In genomic region chr2:154586405-154586804, GRCm38 (mm10) we compare ENCODE assay signal across 9 mouse cellular contexts. TPM values are rescaled to one million over a fixed set of nuclear protein-coding genes. Genes with fewer than 3 reads are reported as not detected.
DNase-seq lines count a peak whose midpoint lies in the region; ATAC-seq lines count a peak whose summit lies in the region.
"Had no signal": no experiment of that assay in that cellular context is flagged by ENCODE, and none has a peak within 500 bp of the region (broad histone marks: within the 10 kb centered on the region; RNA-seq: fewer than 3 reads in every experiment).

No protein-coding gene starts in this region.

- DNase-seq in forebrain, embryonic 11.5 days (ENCODE audit: low spot score) = peak; percentile 75
- no peak for DNase-seq in forebrain, embryonic 10.5 days (ENCODE audit: extremely low spot score, low spot score)
- DNase-seq in liver = peak; percentile 74
- peak; percentile 54 for DNase-seq in adipocyte (ENCODE audit: low spot score)
- peak; percentile 33 for DNase-seq in lung, postnatal 36 days
- no peak for DNase-seq in urinary bladder, adult 2 months (ENCODE audit: low spot score)
- no peak for DNase-seq in urinary bladder, postnatal 36 days (ENCODE audit: low spot score in 2 of 2)

- 68% methylated on average over 5 of the region's 5 CpGs for WGBS in forebrain, embryonic 11.5 days
- WGBS in forebrain, embryonic 10.5 days = 70% methylated on average over 5 of the region's 5 CpGs
- 60% methylated on average over 5 of the region's 5 CpGs for WGBS in liver, embryonic 12.5 days (ENCODE audit: insufficient replicate concordance)

- no peaks in the 10 kb centered on the region for H3K36me3 ChIP-seq in forebrain, embryonic 11.5 days (ENCODE audit: control insufficient read depth, insufficient read depth, low read length)
- no peaks in the 10 kb centered on the region; the same call in 1 of the 2 replicates for H3K36me3 ChIP-seq in forebrain, embryonic 10.5 days (replicated peaks)
- H3K36me3 ChIP-seq in liver, embryonic 12.5 days = peaks cover 21% of the 10 kb centered on the region

- no peaks in the 10 kb centered on the region for H3K27me3 ChIP-seq in forebrain, embryonic 11.5 days (ENCODE audit: control insufficient read depth, insufficient read depth, low read length)
- H3K27me3 ChIP-seq in forebrain, embryonic 10.5 days (ENCODE audit: poor library complexity, severe bottlenecking) = no peaks in the 10 kb centered on the region
- H3K27me3 ChIP-seq in liver, embryonic 12.5 days (replicated peaks) = 0 out of 2 replicates have a peak, but pooled peaks cover 4% of the 10 kb centered on the region

- no peak overlapping the region for H3K4me3 ChIP-seq in forebrain, embryonic 11.5 days (ENCODE audit: low read depth, low read length)
- H3K4me3 ChIP-seq in forebrain, embryonic 10.5 days = no peak overlapping the region
- H3K4me3 ChIP-seq in liver, embryonic 12.5 days = no peak overlapping the region
- H3K4me3 ChIP-seq: neural tube, embryonic 12.5 days had no signal

- no peak overlapping the region for H3K9ac ChIP-seq in forebrain, embryonic 11.5 days (ENCODE audit: low read length)
- no peak overlapping the region for H3K9ac ChIP-seq in liver, embryonic 12.5 days
- H3K9ac ChIP-seq: neural tube, embryonic 12.5 days had no signal

- H3K4me2 ChIP-seq in forebrain, embryonic 11.5 days (ENCODE audit: low read depth, low read length, severe bottlenecking) = no peak overlapping the region
- H3K4me2 ChIP-seq in liver, embryonic 12.5 days = no peak overlapping the region
- H3K4me2 ChIP-seq: neural tube, embryonic 12.5 days had no signal

- H3K9me3 ChIP-seq in forebrain, embryonic 11.5 days (ENCODE audit: control insufficient read depth, low read length) = no peaks in the 10 kb centered on the region
- H3K9me3 ChIP-seq in forebrain, embryonic 10.5 days = no peaks in the 10 kb centered on the region
- H3K9me3 ChIP-seq in liver, embryonic 12.5 days (replicated peaks) = no peaks in the 10 kb centered on the region
- H3K9me3 ChIP-seq: neural tube, embryonic 12.5 days had no signal

- no peak for ATAC-seq in forebrain, embryonic 11.5 days (replicated peaks; ENCODE audit: low FRiP score)
- ATAC-seq in liver, embryonic 12.5 days = no peak

- H3K4me1 ChIP-seq in forebrain, embryonic 11.5 days (replicated peaks; ENCODE audit: control insufficient read depth, insufficient read depth, low read length) = no peaks in the 10 kb centered on the region
- peaks cover 15% of the 10 kb centered on the region; the same call in 1 of the 2 replicates for H3K4me1 ChIP-seq in forebrain, embryonic 10.5 days
- H3K4me1 ChIP-seq in liver, embryonic 12.5 days = peaks cover 28% of the 10 kb centered on the region

- H3K27ac ChIP-seq in forebrain, embryonic 11.5 days (ENCODE audit: low read depth, low read length) = no peak overlapping the region
- no peak overlapping the region for H3K27ac ChIP-seq in forebrain, embryonic 10.5 days
- no peak overlapping the region for H3K27ac ChIP-seq in liver, embryonic 12.5 days
- H3K27ac ChIP-seq: neural tube, embryonic 12.5 days had no signal

RNA-seq across cellular contexts. Expression of gene E2f1, which starts 16.7 kb away (rescaled TPM):
- 17.6 and 18.6 TPM in 2 replicates for polyA plus RNA-seq in forebrain, embryonic 11.5 days (2014; fragmentation: Nextera tagmentation; extraction: Ambion mirVana)
- 27.8 and 28.6 TPM in 2 replicates for polyA plus RNA-seq in forebrain, embryonic 10.5 days (2016; fragmentation: Nextera tagmentation; extraction: Ambion mirVana)
- 27.0 and 27.4 TPM in 2 replicates for polyA plus RNA-seq in liver, embryonic 12.5 days (2016; fragmentation: Nextera tagmentation; extraction: Ambion mirVana)
- polyA plus RNA-seq in urinary bladder, adult 2 months (2012; rRNA removed) = 5.0 TPM in 2 replicates

RNA-seq across cellular contexts. Expression of gene Pxmp4, which starts 17.1 kb away (rescaled TPM):
- 10.0 and 10.6 TPM in 2 replicates for polyA plus RNA-seq in forebrain, embryonic 11.5 days (2014; fragmentation: Nextera tagmentation; extraction: Ambion mirVana)
- polyA plus RNA-seq in forebrain, embryonic 10.5 days (2016; fragmentation: Nextera tagmentation; extraction: Ambion mirVana) = 9.3 and 12.4 TPM in 2 replicates
- 24.5 and 26.1 TPM in 2 replicates for polyA plus RNA-seq in liver, embryonic 12.5 days (2016; fragmentation: Nextera tagmentation; extraction: Ambion mirVana)
- polyA plus RNA-seq in urinary bladder, adult 2 months (2012; rRNA removed) = 34.3 and 37.0 TPM in 2 replicates

RNA-seq across cellular contexts. Expression of gene Zfp341, which starts 26.7 kb away (rescaled TPM):
- polyA plus RNA-seq in forebrain, embryonic 11.5 days (2014; fragmentation: Nextera tagmentation; extraction: Ambion mirVana) = 1.5 and 2.1 TPM in 2 replicates
- polyA plus RNA-seq in forebrain, embryonic 10.5 days (2016; fragmentation: Nextera tagmentation; extraction: Ambion mirVana) = 0.93 and 1.2 TPM in 2 replicates
- 2.2 TPM in 2 replicates for polyA plus RNA-seq in liver, embryonic 12.5 days (2016; fragmentation: Nextera tagmentation; extraction: Ambion mirVana)
- polyA plus RNA-seq in urinary bladder, adult 2 months (2012; rRNA removed) = 3.6 and 3.7 TPM in 2 replicates

RNA-seq across cellular contexts. Expression of gene 4930519P11Rik, which starts 26.8 kb away (rescaled TPM):
- 1.0 TPM in 1 of 2 replicates, not detected in the other for polyA plus RNA-seq in forebrain, embryonic 11.5 days (2014; fragmentation: Nextera tagmentation; extraction: Ambion mirVana)
- polyA plus RNA-seq in forebrain, embryonic 10.5 days (2016; fragmentation: Nextera tagmentation; extraction: Ambion mirVana) = 0.34 and 0.53 TPM in 2 replicates
- polyA plus RNA-seq in liver, embryonic 12.5 days (2016; fragmentation: Nextera tagmentation; extraction: Ambion mirVana) = 0.45 TPM in 1 of 2 replicates, not detected in the other
- polyA plus RNA-seq in urinary bladder, adult 2 months (2012; rRNA removed) = 0.43 and 0.49 TPM in 2 replicates

RNA-seq across cellular contexts. Expression of gene Necab3, which starts 27.7 kb away (rescaled TPM):
- polyA plus RNA-seq in forebrain, embryonic 11.5 days (2014; fragmentation: Nextera tagmentation; extraction: Ambion mirVana) = 5.5 and 7.6 TPM in 2 replicates
- polyA plus RNA-seq in forebrain, embryonic 10.5 days (2016; fragmentation: Nextera tagmentation; extraction: Ambion mirVana) = 3.6 and 3.9 TPM in 2 replicates
- 1.0 and 1.3 TPM in 2 replicates for polyA plus RNA-seq in liver, embryonic 12.5 days (2016; fragmentation: Nextera tagmentation; extraction: Ambion mirVana)
- polyA plus RNA-seq in urinary bladder, adult 2 months (2012; rRNA removed) = 0.62 and 1.2 TPM in 2 replicates

Comparison
In these comparisons a context has a peak if more than half of its experiments do, and no peak if none do; other contexts are left out.
1. DNase-seq: peak in forebrain, embryonic 11.5 days (single experiment), liver (single experiment), adipocyte (single experiment) and lung, postnatal 36 days (single experiment); none in forebrain, embryonic 10.5 days (single experiment), urinary bladder, adult 2 months (single experiment) and urinary bladder, postnatal 36 days (0 of 2).